ENCODE assay signal across 29 mouse cellular contexts in genomic region chr3:89406887-89407286, GRCm38 (mm10). TPM values are rescaled to one million over a fixed set of nuclear protein-coding genes. Genes with fewer than 3 reads are reported as not detected.
DNase-seq lines count a peak whose midpoint lies in the region; ATAC-seq lines count a peak whose summit lies in the region.
"Had no signal": no experiment of that assay in that cellular context is flagged by ENCODE, and none has a peak within 500 bp of the region (broad histone marks: within the 10 kb centered on the region; RNA-seq: fewer than 3 reads in every experiment).

No protein-coding gene starts in this region.

- H3K9ac ChIP-seq in forebrain, embryonic 13.5 days = 0 out of 2 replicates have a peak overlapping the region, but pooled peaks have one; percentile 4
- H3K9ac ChIP-seq: embryonic facial prominence, embryonic 12.5 days; embryonic facial prominence, embryonic 15.5 days; forebrain, embryonic 12.5 days; heart, embryonic 13.5 days; hindbrain, embryonic 14.5 days had no signal

- H3K4me1 ChIP-seq in forebrain, embryonic 13.5 days = peaks cover 11% of the 10 kb centered on the region
- peaks cover 10% of the 10 kb centered on the region for H3K4me1 ChIP-seq in forebrain, embryonic 10.5 days
- peaks cover 51% of the 10 kb centered on the region for H3K4me1 ChIP-seq in megakaryocyte, embryonic 14.5 days

- DNase-seq in forebrain, embryonic 10.5 days (ENCODE audit: extremely low spot score, low spot score) = no peak
- DNase-seq in gastrocnemius, postnatal 25 days = peak; percentile 54
- no peak for DNase-seq in gastrocnemius, postnatal 36 days
- DNase-seq: adrenal gland, postnatal 10 days; adrenal gland, postnatal 36 days; cerebellum, adult 11 months; cerebellum, adult 2 months; cerebellum, adult 9-11 months; cerebellum, postnatal 25 days; heart, adult 2 months; heart, postnatal 14 days; heart, postnatal 4 days had no signal

- intact Hi-C loops in gastrocnemius, postnatal 36 days (cut with DNase I) = no loop called here

- H3K27ac ChIP-seq in forebrain, embryonic 13.5 days = no peak overlapping the region
- H3K27ac ChIP-seq in forebrain, embryonic 10.5 days = no peak overlapping the region
- H3K27ac ChIP-seq: embryonic facial prominence, embryonic 12.5 days; embryonic facial prominence, embryonic 15.5 days; forebrain, embryonic 12.5 days; heart, adult 2 months; heart, embryonic 10.5 days; heart, embryonic 13.5 days; hindbrain, embryonic 14.5 days; hindbrain, postnatal 0 days had no signal

- no peaks in the 10 kb centered on the region for H3K27me3 ChIP-seq in forebrain, embryonic 13.5 days
- no peaks in the 10 kb centered on the region for H3K27me3 ChIP-seq in forebrain, embryonic 10.5 days (ENCODE audit: poor library complexity, severe bottlenecking)
- H3K27me3 ChIP-seq in megakaryocyte, embryonic 14.5 days (replicated peaks) = no peaks in the 10 kb centered on the region
- H3K27me3 ChIP-seq: embryonic facial prominence, embryonic 12.5 days; embryonic facial prominence, embryonic 15.5 days; forebrain, embryonic 12.5 days; heart, embryonic 13.5 days; Patski had no signal

- no peak overlapping the region for H3K4me2 ChIP-seq in forebrain, embryonic 13.5 days
- H3K4me2 ChIP-seq: embryonic facial prominence, embryonic 12.5 days; embryonic facial prominence, embryonic 15.5 days; forebrain, embryonic 12.5 days; heart, embryonic 13.5 days; hindbrain, embryonic 14.5 days had no signal

- WGBS in forebrain, embryonic 13.5 days = 89% methylated on average over 6 of the region's 6 CpGs
- 92% methylated on average over 6 of the region's 6 CpGs for WGBS in forebrain, embryonic 10.5 days

- no peaks in the 10 kb centered on the region for H3K9me3 ChIP-seq in forebrain, embryonic 13.5 days (replicated peaks)
- no peaks in the 10 kb centered on the region for H3K9me3 ChIP-seq in forebrain, embryonic 10.5 days
- no peaks in the 10 kb centered on the region for H3K9me3 ChIP-seq in megakaryocyte, embryonic 14.5 days
- H3K9me3 ChIP-seq: embryonic facial prominence, embryonic 12.5 days; embryonic facial prominence, embryonic 15.5 days; forebrain, embryonic 12.5 days; heart, embryonic 10.5 days; heart, embryonic 13.5 days had no signal

- H3K36me3 ChIP-seq in forebrain, embryonic 13.5 days (ENCODE audit: poor library complexity, severe bottlenecking) = peaks cover 50% of the 10 kb centered on the region
- peaks cover 58% of the 10 kb centered on the region for H3K36me3 ChIP-seq in forebrain, embryonic 10.5 days (replicated peaks)
- H3K36me3 ChIP-seq in megakaryocyte, embryonic 14.5 days (replicated peaks; ENCODE audit: low read length) = peaks cover 82% of the 10 kb centered on the region

- no peak for ATAC-seq in forebrain, embryonic 13.5 days
- ATAC-seq in megakaryocyte, adult 5-6 weeks (ENCODE audit: poor library complexity, severe bottlenecking) = no peak
- ATAC-seq: forebrain, embryonic 16.5 days; hindbrain, postnatal 0 days; inflammation-experienced regulatory T-cells, adult 6 months; intestine, embryonic 16.5 days; Patski had no signal

- H3K4me3 ChIP-seq in forebrain, embryonic 13.5 days = no peak overlapping the region
- no peak overlapping the region for H3K4me3 ChIP-seq in forebrain, embryonic 10.5 days
- peak overlapping the region; percentile 18 for H3K4me3 ChIP-seq in megakaryocyte, embryonic 14.5 days (replicated peaks)
- H3K4me3 ChIP-seq: embryonic facial prominence, embryonic 12.5 days; embryonic facial prominence, embryonic 15.5 days; forebrain, embryonic 12.5 days; heart, adult 2 months; heart, embryonic 10.5 days; heart, embryonic 13.5 days had no signal

RNA-seq across cellular contexts. Expression of gene Lenep, which starts 4.3 kb away (rescaled TPM):
- 0.52 and 0.55 TPM in 2 replicates for polyA plus RNA-seq in forebrain, embryonic 13.5 days (2015; fragmentation: Nextera tagmentation; extraction: Ambion mirVana)
- polyA plus RNA-seq in forebrain, embryonic 10.5 days (2016; fragmentation: Nextera tagmentation; extraction: Ambion mirVana) = 0.15 and 0.23 TPM in 2 replicates
- total RNA-seq in gastrocnemius, postnatal 25 days (2021) = 1 to 10 TPM in 1 of 2 experiments, not detected in 1; 1.2 TPM
- total RNA-seq in gastrocnemius, postnatal 36 days (2021) = under 1 TPM in 1 of 2 experiments, not detected in 1; 0.25 TPM
- 0.31 and 0.95 TPM in 2 replicates for polyA plus RNA-seq in megakaryocyte, embryonic 14.5 days (2012; ENCODE audit: insufficient read depth, low replicate concordance)
- 1.6 and 2.3 TPM in 2 replicates for total RNA-seq in megakaryocyte, adult 5-6 weeks (2015)
- 0.37 and 0.44 TPM in 2 replicates for total RNA-seq in megakaryocyte, adult 5-6 weeks (2017)
- total RNA-seq: common myeloid progenitor, adult 5-6 weeks; ES-E14; heart, adult 2 months; hindbrain, postnatal 0 days had no signal
- polyA plus RNA-seq: heart, embryonic 10.5 days; heart, embryonic 13.5 days; heart, embryonic 16.5 days; hindbrain, embryonic 14.5 days; hindbrain, postnatal 0 days; intestine, embryonic 16.5 days; Patski had no signal

RNA-seq across cellular contexts. Expression of gene Flad1, which starts 4.8 kb away (rescaled TPM):
- polyA plus RNA-seq in forebrain, embryonic 13.5 days (2015; fragmentation: Nextera tagmentation; extraction: Ambion mirVana) = 36.3 and 39.4 TPM in 2 replicates
- 27.0 and 29.8 TPM in 2 replicates for polyA plus RNA-seq in forebrain, embryonic 10.5 days (2016; fragmentation: Nextera tagmentation; extraction: Ambion mirVana)
- 10 to 100 TPM; 43.3 to 44.5 TPM for total RNA-seq in gastrocnemius, postnatal 25 days (2021)
- total RNA-seq in gastrocnemius, postnatal 36 days (2021) = 10 to 100 TPM; 36.7 to 43.6 TPM
- polyA plus RNA-seq in megakaryocyte, embryonic 14.5 days (2012; ENCODE audit: insufficient read depth, low replicate concordance) = 23.1 and 23.4 TPM in 2 replicates
- total RNA-seq in megakaryocyte, adult 5-6 weeks (2015) = 9.7 and 11.6 TPM in 2 replicates
- 10.8 and 11.8 TPM in 2 replicates for total RNA-seq in megakaryocyte, adult 5-6 weeks (2017)

RNA-seq across cellular contexts. Expression of gene Cks1b, which starts 11.3 kb away (rescaled TPM):
- polyA plus RNA-seq in forebrain, embryonic 13.5 days (2015; fragmentation: Nextera tagmentation; extraction: Ambion mirVana) = 352 TPM in 2 replicates
- polyA plus RNA-seq in forebrain, embryonic 10.5 days (2016; fragmentation: Nextera tagmentation; extraction: Ambion mirVana) = 681 and 720 TPM in 2 replicates
- 1 to 10 TPM; 3.1 to 3.4 TPM for total RNA-seq in gastrocnemius, postnatal 25 days (2021)
- total RNA-seq in gastrocnemius, postnatal 36 days (2021) = 1 to 10 TPM; 3.4 to 4.8 TPM
- 16.4 and 53.9 TPM in 2 replicates for polyA plus RNA-seq in megakaryocyte, embryonic 14.5 days (2012; ENCODE audit: insufficient read depth, low replicate concordance)
- total RNA-seq in megakaryocyte, adult 5-6 weeks (2015) = 157 and 174 TPM in 2 replicates
- 126 and 134 TPM in 2 replicates for total RNA-seq in megakaryocyte, adult 5-6 weeks (2017)

RNA-seq across cellular contexts. Expression of gene Shc1, which starts 11.4 kb away (rescaled TPM):
- polyA plus RNA-seq in forebrain, embryonic 13.5 days (2015; fragmentation: Nextera tagmentation; extraction: Ambion mirVana) = 15.9 and 16.7 TPM in 2 replicates
- 49.4 and 53.2 TPM in 2 replicates for polyA plus RNA-seq in forebrain, embryonic 10.5 days (2016; fragmentation: Nextera tagmentation; extraction: Ambion mirVana)
- 10 to 100 TPM; 21.1 to 23.8 TPM for total RNA-seq in gastrocnemius, postnatal 25 days (2021)
- total RNA-seq in gastrocnemius, postnatal 36 days (2021) = 10 to 100 TPM; 20.2 TPM
- 22.7 and 67.6 TPM in 2 replicates for polyA plus RNA-seq in megakaryocyte, embryonic 14.5 days (2012; ENCODE audit: insufficient read depth, low replicate concordance)
- 42.9 and 51.6 TPM in 2 replicates for total RNA-seq in megakaryocyte, adult 5-6 weeks (2015)
- total RNA-seq in megakaryocyte, adult 5-6 weeks (2017) = 52.4 and 55.1 TPM in 2 replicates

RNA-seq across cellular contexts. Expression of gene Zbtb7b, which starts 12.3 kb away (rescaled TPM):
- 0.41 and 0.67 TPM in 2 replicates for polyA plus RNA-seq in forebrain, embryonic 13.5 days (2015; fragmentation: Nextera tagmentation; extraction: Ambion mirVana)
- 0.65 and 0.69 TPM in 2 replicates for polyA plus RNA-seq in forebrain, embryonic 10.5 days (2016; fragmentation: Nextera tagmentation; extraction: Ambion mirVana)
- total RNA-seq in gastrocnemius, postnatal 25 days (2021) = 10 to 100 TPM; 23.0 to 23.7 TPM
- total RNA-seq in gastrocnemius, postnatal 36 days (2021) = 10 to 100 TPM; 23.4 to 24.5 TPM
- 76.2 and 120 TPM in 2 replicates for polyA plus RNA-seq in megakaryocyte, embryonic 14.5 days (2012; ENCODE audit: insufficient read depth, low replicate concordance)
- 38.9 and 41.1 TPM in 2 replicates for total RNA-seq in megakaryocyte, adult 5-6 weeks (2015)
- 63.8 and 71.3 TPM in 2 replicates for total RNA-seq in megakaryocyte, adult 5-6 weeks (2017)

Comparison
In these comparisons a context has a peak if more than half of its experiments do, and no peak if none do; other contexts are left out.
1. RNA of gene Cks1b, which starts 11.3 kb away (total RNA-seq): 126 to 174 TPM in megakaryocyte, adult 5-6 weeks; 3.4 to 4.8 TPM in gastrocnemius, postnatal 36 days and 3.1 to 3.4 TPM in gastrocnemius, postnatal 25 days; every median in the first group is over 10 times any median in the second.